Mouse (Mus musculus) olfactory bulb, adult 2 months (tissue): Measurements from ENCODE around the gene Fstl3.

ENCODE experiments used
- CTCF ChIP-seq: fragments of 200-500 bp; IDR thresholded peaks from 2 replicates; pipeline ENCODE4 v1.5.1; 2012; ENCODE audit warnings: low read depth, mild to moderate bottlenecking, low read length, moderate library complexity; ENCODE audit not compliant: insufficient read depth
- POLR2A ChIP-seq: fragments of 200-500 bp; IDR thresholded peaks from 2 replicates; pipeline ENCODE4 v1.6.1; 2012; ENCODE audit warnings: mild to moderate bottlenecking, low read depth, low read length, moderate library complexity; ENCODE audit not compliant: insufficient read depth

DNA sequence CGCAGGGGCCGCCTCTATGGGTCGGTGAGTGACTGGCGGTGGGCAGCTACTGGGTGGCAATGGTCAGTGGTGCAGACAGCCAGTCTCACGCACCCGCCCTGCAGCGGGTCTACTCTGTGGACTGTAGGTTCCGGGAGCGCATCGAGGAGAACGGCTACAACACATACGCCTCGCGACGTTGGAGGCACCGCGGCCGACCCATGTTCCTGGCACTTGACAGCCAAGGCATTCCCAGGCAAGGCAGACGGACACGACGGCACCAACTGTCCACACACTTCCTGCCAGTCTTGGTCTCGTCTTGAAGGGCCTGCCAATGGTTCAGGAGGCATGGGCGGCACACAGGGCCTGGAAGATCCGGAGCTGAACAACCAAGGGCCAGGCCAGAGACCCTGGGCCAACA is 20.4 kb upstream of the Fstl3 start:
- TF ChIP-seq CTCF (no peak), POLR2A (no peak)
